Mouse (Mus musculus): ENCODE data around the gene Thsd4. TPM values are rescaled to one million over a fixed set of nuclear protein-coding genes. Genes with fewer than 3 reads are reported as not detected.
"Not testable (repeated sequence)": the region's sequence is repeated elsewhere in the genome, so short reads cannot be mapped to it uniquely, and the experiment has no call there.

Thsd4 gene
- polyA plus RNA-seq, 1 experiment from 2014 or later, result 9.4 TPM

DNA sequence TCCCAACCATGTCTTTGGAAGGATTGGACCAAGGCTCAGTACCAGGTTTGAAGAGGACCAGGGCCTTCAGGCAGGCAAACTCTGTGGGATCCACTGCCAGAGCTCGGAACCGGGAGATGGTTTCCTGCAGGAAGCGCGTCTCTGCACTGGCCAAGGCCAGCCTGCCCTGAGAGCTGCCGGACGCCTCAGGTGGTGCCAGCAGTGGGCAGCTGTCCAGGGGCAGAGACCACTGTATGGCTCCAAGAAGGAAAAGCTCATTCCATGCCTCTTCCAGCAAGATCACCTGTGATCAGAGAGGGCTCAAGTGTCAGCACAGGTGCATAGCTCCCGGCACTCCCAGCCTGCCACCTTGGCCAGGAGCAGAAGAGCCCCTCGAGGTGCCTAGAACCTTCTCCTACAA, 574.6 kb downstream of the Thsd4 start:
- Histone ChIP-seq H3K36me3 (replicated peaks) (no peaks in the 10 kb centered on the region), H3K4me1 (no peaks in the 10 kb centered on the region), H3K27ac (no peak overlapping the region), H3K27me3 (no peaks in the 10 kb centered on the region), H3K4me3 (replicated peaks) (no peak overlapping the region), H3K9me3 (no peaks in the 10 kb centered on the region), H3K4me2 (no peak overlapping the region), H3K9ac (no peak overlapping the region)
- no peak for ATAC-seq (ENCODE audit: low FRiP score)
- WGBS, result 91% methylated on average over 8 of the region's 8 CpGs

DNA sequence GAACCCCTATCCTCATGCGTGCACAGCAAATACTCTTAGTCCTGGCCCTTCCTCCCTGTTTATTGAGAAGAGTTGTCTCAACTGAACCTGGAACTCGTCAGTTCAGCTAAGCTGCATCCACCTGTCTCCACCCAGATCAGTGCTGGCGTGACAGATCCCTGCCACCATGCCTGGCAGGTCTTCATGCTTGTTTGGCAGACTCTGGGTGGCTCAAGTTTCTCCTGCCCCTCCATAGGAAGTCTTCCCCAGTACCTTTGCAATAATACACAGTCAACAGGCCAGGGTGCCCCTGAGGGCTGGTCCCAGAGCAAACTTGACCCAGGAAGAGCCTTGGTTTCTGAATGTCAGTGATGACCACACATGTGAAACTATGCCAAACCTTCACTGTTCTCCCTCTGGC, 576.6 kb downstream of the Thsd4 start:
- ATAC-seq (ENCODE audit: low FRiP score), result no peak
- Histone ChIP-seq H3K4me2 (no peak overlapping the region), H3K9ac (no peak overlapping the region), H3K4me1 (no peaks in the 10 kb centered on the region), H3K27ac (no peak overlapping the region), H3K4me3 (replicated peaks) (no peak overlapping the region), H3K27me3 (no peaks in the 10 kb centered on the region), H3K9me3 (no peaks in the 10 kb centered on the region), H3K36me3 (replicated peaks) (no peaks in the 10 kb centered on the region)
- WGBS, result 81% methylated on average over 3 of the region's 3 CpGs

DNA sequence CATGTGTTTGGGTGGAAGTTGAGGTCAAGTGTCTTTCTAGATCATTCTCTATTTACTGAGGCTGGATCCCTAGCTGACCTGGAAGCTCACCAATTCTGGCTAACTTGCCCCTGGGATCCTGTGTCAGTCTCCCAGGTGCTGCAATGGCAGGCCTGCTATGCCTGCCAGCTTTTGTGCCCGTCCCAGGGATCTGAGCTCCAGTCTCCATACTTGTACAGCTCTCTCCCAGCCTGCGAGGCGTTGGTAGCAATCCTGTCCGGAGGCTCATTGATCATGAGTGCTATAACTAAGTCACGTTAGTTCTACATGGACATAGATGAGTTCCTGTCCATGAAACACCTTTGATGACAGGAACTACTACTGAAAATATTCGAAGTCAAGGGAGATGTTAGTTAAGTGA, 578.0 kb downstream of the Thsd4 start:
- ATAC-seq (ENCODE audit: low FRiP score), result no peak
- 89% methylated on average over 6 of the region's 6 CpGs for WGBS
- Histone ChIP-seq H3K27me3 (no peaks in the 10 kb centered on the region), H3K9ac (no peak overlapping the region), H3K36me3 (replicated peaks) (no peaks in the 10 kb centered on the region), H3K4me1 (no peaks in the 10 kb centered on the region), H3K9me3 (no peaks in the 10 kb centered on the region), H3K4me2 (no peak overlapping the region), H3K27ac (no peak overlapping the region), H3K4me3 (replicated peaks) (no peak overlapping the region)

DNA sequence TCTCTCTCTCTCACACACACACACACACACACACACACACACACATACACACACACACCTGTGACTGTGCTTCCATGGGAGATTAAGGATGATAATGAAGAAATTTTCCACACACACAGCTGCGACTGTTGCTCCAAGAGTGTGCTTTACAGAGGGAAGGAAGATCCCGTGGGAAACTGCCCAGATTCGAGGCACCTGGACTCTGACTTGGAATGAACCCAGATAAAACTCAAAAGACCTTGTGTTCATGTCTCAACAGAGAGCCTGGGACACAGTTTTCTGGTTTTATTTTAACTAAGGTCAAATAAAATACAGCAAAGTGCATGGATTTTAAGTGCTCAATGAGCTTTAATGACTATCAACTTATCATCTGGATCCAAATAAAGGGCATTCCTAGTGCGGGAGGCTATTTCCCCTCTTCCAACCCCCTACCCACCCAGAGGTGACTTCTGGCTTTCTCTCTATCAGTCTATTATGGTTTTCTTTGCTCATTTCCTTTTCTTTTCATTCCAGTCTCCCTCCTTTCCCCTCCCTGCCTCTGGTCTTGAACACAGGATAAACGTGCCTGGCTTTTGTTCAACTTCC, 579.3 kb downstream of the Thsd4 start:
- no peak for ATAC-seq (ENCODE audit: low FRiP score)
- WGBS, result 67% methylated on average over 5 of the region's 5 CpGs
- H3K9me3 ChIP-seq, result no peaks in the 10 kb centered on the region

DNA sequence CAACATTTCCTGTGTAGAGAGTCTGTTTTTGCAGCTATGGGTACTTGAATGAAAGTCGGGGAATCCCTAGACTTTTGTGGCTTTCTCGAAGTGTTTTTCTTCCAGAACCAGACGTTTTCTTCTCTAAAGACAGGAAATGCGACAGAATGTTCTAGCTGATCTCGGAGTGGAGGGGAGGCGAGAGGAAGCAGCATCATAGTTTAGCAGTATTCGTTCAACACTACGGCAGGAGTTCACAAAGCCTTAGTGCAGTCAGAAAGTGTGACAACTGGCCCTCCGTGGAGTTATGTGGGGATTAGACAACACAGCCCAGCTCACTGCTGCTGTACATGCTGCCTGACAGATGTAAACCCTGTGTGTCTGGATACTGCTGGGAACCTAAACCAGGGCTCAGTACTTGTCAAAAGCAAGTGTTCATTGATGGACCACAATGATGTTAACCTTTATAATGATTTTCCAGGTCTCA, 579.9 kb downstream of the Thsd4 start:
- H3K4me2 ChIP-seq, result no peak overlapping the region
- H3K27me3 ChIP-seq, result no peaks in the 10 kb centered on the region
- H3K9me3 ChIP-seq, result no peaks in the 10 kb centered on the region
- no peak overlapping the region for H3K27ac ChIP-seq
- no peaks in the 10 kb centered on the region for H3K4me1 ChIP-seq
- H3K36me3 ChIP-seq (replicated peaks), result no peaks in the 10 kb centered on the region
- no peak for ATAC-seq (ENCODE audit: low FRiP score)
- WGBS, result 78% methylated on average over 9 of the region's 9 CpGs
- H3K9ac ChIP-seq, result no peak overlapping the region
- no peak overlapping the region for H3K4me3 ChIP-seq (replicated peaks)

More for the DNA sequence above, 579.3 kb downstream of the Thsd4 start:
- Histone ChIP-seq H3K4me3 (replicated peaks) (no peak overlapping the region), H3K36me3 (replicated peaks) (no peaks in the 10 kb centered on the region), H3K9ac (no peak overlapping the region), H3K4me1 (no peaks in the 10 kb centered on the region), H3K27ac (no peak overlapping the region), H3K27me3 (no peaks in the 10 kb centered on the region), H3K4me2 (no peak overlapping the region)

DNA sequence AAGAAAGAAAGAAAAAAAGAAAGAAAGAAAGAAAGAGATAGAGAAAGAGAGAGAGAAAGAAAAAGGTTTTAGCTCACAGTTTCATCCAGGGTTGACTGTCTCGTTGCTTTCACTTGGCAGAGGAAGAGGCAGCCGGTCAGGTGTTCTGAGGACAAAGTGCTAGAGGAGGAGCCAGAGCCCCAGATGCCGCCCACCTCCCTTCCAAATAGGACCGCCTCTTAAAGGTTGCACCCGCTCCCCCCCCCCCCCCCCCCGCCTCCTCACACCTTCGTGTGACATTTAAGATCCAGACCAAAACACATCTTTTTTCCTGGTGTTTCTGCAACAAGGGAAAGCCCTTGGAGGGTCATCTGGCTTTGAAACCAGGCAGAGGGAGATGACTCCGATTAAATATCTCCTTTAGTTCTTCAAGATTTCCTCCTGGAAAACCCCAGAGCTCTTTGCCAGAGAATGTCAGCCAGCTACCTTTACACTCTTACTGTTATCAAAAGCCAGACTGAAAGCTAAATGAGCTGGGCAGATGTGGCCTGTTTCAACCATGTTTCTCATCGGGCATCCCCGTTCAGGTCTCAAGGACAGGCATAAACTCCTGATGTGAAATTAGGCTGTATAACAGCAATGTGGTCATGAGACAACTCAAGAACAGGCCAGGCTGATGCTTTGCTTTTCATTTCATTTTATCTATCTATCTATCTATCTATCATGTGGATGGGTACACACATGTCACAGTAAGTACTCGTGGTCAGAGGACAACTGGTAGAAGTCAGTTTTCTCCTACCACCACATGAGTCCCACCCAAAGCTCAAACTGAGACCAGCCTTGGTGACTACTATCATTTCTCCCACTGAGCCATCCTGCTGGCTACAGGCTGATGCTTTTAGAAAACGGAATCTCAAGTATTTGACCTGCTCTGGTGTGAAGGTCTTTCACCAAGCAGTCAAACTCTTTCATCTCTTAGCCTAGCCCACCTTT, 580.6 kb downstream of the Thsd4 start:
- no peak for ATAC-seq (ENCODE audit: low FRiP score)
- Histone ChIP-seq H3K27me3 (no peaks in the 10 kb centered on the region), H3K4me2 (no peak overlapping the region), H3K4me3 (replicated peaks) (no peak overlapping the region), H3K9ac (no peak overlapping the region), H3K36me3 (replicated peaks) (no peaks in the 10 kb centered on the region), H3K9me3 (no peaks in the 10 kb centered on the region), H3K4me1 (no peaks in the 10 kb centered on the region), H3K27ac (no peak overlapping the region)
- 84% methylated on average over 9 of the region's 12 CpGs for WGBS

DNA sequence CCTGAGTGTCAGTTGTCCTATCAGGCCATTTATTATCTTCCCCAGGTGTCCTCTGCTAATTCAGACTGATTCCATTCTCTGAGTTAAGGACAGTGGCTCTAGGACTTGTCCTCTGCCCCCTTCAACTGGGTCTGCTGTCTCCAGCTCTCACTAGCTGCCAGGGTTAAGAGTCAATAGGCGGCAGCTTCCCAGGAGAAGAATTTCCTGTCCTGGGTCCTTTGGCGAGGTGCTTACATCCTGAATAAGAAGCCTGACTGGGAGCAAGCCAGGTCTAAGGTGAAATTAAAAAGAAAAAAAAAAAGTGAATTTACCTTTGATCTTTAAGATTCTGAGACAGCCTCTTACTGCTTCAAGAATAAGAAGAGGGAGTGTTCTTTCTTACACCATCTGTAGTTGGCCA, 582.2 kb downstream of the Thsd4 start:
- Histone ChIP-seq H3K4me1 (no peaks in the 10 kb centered on the region), H3K27me3 (no peaks in the 10 kb centered on the region), H3K9ac (no peak overlapping the region), H3K27ac (no peak overlapping the region), H3K4me2 (no peak overlapping the region), H3K4me3 (replicated peaks) (no peak overlapping the region), H3K9me3 (no peaks in the 10 kb centered on the region), H3K36me3 (replicated peaks) (no peaks in the 10 kb centered on the region)
- ATAC-seq (ENCODE audit: low FRiP score), result no peak
- 87% methylated on average over 2 of the region's 2 CpGs for WGBS

DNA sequence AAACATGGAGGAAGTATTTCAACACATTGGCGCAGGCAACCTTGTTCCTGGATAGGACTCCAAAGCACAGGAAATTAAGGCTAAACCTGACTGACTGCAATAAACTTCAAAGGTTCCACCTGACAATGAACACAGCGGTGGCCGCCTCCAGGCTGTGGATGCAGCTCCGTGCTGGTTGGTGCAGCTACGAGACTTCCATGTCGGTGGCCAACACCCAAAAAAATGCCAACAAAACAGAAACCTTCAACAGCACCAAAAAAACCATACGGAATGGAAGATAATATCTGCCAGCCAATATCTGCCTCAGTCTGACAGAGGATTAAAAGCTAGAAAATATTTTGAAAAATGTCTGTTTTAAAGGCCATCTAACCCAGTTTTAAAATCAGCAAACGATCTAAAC, 583.3 kb downstream of the Thsd4 start:
- no peak for ATAC-seq (ENCODE audit: low FRiP score)
- Histone ChIP-seq H3K27ac (no peak overlapping the region), H3K4me3 (replicated peaks) (no peak overlapping the region), H3K36me3 (replicated peaks) (no peaks in the 10 kb centered on the region), H3K4me2 (no peak overlapping the region), H3K9ac (no peak overlapping the region), H3K9me3 (no peaks in the 10 kb centered on the region), H3K27me3 (no peaks in the 10 kb centered on the region), H3K4me1 (no peaks in the 10 kb centered on the region)
- WGBS, result 84% methylated on average over 8 of the region's 8 CpGs

DNA sequence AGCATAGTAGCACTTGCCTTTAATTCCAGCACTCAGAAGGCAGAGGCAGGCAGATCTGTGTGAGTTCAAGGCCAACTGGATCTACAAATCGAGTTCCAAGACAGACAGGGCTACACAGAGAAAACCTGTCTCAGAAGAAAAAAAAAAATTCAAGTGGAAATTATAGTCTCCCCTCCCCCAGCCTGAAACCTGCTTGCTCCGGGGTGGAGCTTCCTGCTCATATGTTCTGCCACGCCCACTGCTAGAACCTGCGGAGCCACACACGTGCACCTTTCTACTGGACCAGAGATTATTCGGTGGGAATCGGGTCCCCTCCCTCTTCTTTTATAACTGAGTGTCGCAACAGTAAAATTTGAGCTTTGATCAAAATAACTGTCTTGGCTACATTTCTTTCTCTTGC, 586.0 kb downstream of the Thsd4 start:
- H3K4me1 ChIP-seq; ATAC-seq (ENCODE audit: low FRiP score): not testable (repeated sequence)

DNA sequence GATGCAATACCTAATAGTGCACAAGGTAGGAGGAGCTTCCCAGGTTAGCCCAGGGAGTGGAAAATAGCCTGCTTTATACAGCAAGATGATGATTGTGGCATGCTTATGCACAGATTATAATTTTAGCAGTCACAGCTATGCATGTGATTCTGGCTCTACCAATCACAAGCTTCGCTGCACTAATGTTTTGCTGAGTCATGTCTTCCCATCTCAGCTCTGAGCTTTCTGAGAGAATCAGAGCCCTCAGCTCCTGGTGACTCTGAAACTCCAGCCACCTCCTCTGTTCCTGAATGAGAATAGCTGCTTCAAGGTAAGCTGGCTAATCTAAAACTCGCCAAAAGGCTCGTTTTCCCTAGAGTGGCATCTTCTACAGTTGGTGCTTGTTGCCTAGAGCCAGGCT, 591.6 kb downstream of the Thsd4 start:
- H3K27me3 ChIP-seq, result no peaks in the 10 kb centered on the region
- no peak overlapping the region for H3K27ac ChIP-seq
- no peak overlapping the region for H3K4me2 ChIP-seq
- H3K9ac ChIP-seq, result no peak overlapping the region
- no peak for ATAC-seq (ENCODE audit: low FRiP score)
- no peak overlapping the region for H3K4me3 ChIP-seq (replicated peaks)
- 77% methylated on average over 3 of the region's 3 CpGs for WGBS
- no peaks in the 10 kb centered on the region for H3K36me3 ChIP-seq (replicated peaks)
- H3K4me1 ChIP-seq, result no peaks in the 10 kb centered on the region
- no peaks in the 10 kb centered on the region for H3K9me3 ChIP-seq

More for the DNA sequence above, 586.0 kb downstream of the Thsd4 start:
- not testable (repeated sequence) for H3K36me3 ChIP-seq (replicated peaks); H3K27ac ChIP-seq; H3K9ac ChIP-seq; H3K9me3 ChIP-seq; H3K4me3 ChIP-seq (replicated peaks); H3K27me3 ChIP-seq; H3K4me2 ChIP-seq
- 87% methylated on average over 8 of the region's 8 CpGs for WGBS

All from forebrain, embryonic 12.5 days (tissue).